Mouse (Mus musculus): ENCODE measurements around the gene Usp10. TPM values are rescaled to one million over a fixed set of nuclear protein-coding genes. Genes with fewer than 3 reads are reported as not detected.

Usp10 gene
- total RNA-seq, 4 experiments from 2014 or later: 88.6 to 130 (median 113) TPM

DNA sequence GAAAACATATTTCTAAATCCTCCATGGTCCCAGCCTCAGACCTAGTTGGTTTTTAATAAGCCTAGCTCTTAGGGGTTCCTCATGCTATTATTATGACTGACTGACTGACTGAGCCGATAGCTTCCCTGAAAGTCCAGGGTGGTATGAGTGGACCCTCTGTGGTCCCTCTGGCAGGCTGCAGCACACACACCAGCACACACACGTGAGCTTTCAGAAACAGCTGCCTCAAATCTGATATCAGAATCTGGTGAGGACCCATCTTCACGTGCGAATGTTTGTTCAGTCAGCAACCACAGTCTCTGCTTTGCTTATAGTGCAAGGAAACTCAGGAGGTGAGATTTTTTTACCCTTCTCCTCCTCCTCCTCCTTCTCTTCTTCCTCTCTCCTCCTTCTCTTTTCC lies 54.7 kb downstream of the Usp10 start:
- no peak for DNase-seq

DNA sequence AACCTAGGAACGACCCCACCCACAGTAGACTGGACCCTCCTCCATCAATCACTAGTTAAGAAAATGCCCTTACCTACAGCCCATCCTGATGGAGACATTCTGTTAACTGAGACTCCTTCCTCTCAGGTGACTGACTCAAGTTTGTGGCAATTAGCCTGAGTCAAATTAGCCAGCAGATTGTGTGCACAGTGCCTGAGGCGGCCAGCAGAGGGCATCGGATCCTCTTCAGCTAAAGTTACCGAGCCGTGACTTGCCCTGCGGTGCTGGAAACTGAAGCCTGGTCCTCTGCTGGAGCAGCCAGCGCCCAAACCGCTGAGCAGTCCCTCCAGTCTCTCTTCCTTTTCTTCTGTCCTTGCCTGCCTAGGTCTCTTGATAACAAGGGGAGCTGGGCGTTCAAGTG lies 57.3 kb downstream of the Usp10 start:
- DNase-seq: no peak

- DNase-seq: no peak
These were observed 60.0 kb downstream of the Usp10 start for GRCm38 (mm10) chr8:119970169-119970568.

DNA sequence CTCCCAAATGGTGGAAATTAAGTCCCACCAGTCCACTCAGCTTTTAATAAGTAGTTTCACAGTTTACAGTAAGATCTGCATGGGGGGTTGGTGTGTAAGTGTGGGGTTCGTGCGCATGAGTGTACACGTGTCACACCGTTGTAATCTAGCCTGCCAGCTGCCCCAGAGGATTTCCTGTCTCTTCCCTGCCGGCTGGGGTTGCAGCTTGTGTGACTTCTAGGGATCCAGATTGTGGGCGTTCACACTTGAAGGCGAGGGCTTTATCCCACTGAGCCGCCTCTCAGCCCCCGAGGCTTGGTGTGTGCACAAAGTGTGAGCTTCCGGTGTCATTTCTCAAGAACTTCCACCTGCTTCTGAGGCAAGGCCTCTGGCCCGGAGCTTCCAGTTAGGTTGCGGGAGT lies 62.4 kb downstream of the Usp10 start:
- no peak for DNase-seq

GRCm38 (mm10) chr8:119978770-119979381 lies 68.7 kb downstream of the Usp10 start:
- DNase-seq: no peak

- no peak for DNase-seq
These were observed 71.1 kb downstream of the Usp10 start for GRCm38 (mm10) chr8:119981253-119981652.

DNA sequence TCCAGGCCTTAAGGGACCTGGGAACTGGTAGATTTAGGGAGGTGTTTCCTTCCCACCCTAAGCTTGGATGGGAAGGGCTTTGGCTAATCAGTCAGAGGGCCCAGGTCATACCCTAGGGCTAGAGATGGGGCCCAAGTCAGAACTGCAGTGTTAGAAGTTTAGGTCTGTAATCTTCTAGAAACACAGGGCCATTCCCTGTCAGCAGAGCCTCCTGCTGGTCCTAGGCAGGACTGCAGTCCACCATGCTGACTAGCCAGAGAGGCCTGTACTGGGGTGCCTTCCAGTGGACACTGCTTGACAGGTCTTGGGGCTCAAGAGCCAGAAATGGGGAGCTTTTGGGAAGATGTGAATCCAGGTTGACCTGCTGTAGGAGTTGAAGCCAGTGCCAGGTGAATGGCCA lies 73.9 kb downstream of the Usp10 start:
- no peak for DNase-seq

DNA sequence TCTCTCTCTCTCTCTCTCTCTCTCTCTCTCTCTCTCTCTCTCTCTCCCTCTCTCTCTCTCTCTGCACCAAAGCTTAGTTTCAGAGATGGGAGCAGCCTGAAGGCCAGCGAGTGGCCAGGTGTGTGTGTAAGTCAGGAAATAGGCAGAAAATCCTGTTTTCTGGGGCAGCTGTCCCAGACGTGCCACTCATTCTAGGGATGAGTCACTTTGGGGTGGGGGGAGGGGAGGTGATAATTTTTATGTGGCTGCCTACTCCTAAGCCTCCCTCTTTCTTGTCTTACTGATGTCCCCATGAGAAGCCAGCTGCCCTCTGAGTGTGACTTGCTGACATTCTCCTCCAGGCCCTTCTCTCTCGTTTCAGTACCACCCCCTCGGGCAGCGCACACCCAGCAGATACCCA lies 76.0 kb downstream of the Usp10 start:
- DNase-seq: no peak

GRCm38 (mm10) chr8:119988087-119988486 lies 77.9 kb downstream of the Usp10 start:
- peak; percentile 48 for DNase-seq

- no peak for DNase-seq
These were observed 82.1 kb downstream of the Usp10 start, which contains the start of gene Crispld2 for GRCm38 (mm10) chr8:119992249-119992648. Gene Crispld2, plus strand, starts transcription at chr8:119992438.

DNA sequence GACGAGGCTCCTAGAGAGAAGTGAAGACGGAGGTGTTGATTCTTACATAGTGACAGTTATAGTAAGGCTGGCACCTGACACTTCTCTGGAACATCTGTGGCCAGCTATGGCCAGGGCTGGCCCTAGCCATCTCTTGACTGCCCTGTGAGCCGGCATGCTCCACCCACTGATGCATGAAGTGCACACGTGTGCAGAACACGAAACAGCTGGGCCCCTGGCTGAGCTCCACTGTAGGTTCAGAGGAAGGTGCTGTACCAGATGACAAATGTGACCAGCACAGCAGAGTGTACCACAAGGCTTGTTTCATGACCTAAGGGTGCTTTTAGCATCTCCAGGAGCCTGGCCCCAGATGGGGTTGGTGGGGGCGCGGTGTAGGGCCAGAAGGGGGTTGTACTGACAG lies 84.0 kb downstream of the Usp10 start:
- DNase-seq: no peak

- DNase-seq: peak; percentile 60
These were observed 84.4 kb downstream of the Usp10 start for GRCm38 (mm10) chr8:119994556-119994955.

DNA sequence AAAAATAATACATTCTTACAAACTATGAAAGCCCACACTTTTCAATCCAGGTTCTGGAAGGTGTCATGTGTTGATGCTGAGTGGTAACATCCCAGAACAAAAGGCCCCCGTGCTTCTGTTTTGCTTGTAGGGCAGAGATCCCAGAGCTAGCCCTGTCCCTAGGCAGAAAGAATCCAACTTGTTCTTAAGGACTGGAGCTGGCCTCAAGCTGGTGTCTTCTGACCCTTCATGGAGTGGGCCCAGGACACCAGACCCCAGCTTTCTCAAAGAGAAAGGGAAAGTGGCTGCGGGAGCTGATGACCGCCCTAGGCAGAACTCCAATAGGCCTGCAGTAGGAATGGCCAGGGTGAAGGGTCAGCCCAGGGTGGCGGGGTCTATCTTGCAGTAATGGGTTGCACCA lies 87.1 kb downstream of the Usp10 start:
- no peak for DNase-seq

DNA sequence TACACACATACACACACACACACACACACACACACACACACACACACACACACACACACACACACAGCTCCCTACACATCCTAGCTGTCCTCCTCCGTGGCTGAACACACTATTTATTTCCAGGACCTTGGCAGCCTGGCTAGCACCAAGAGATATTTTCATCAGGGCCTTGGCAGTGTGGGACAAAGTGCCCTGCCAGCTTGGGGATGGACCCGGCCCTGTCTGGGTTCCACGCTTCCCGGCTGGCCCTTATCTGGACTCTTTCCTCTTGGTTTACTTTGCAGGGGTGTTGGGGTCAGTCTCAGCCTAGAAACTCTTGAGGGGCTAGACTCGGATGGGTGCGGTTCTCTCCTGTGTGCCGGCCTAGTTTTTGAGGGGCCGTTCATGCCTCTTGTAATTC lies 90.3 kb downstream of the Usp10 start:
- peak; percentile 63 for DNase-seq

DNA sequence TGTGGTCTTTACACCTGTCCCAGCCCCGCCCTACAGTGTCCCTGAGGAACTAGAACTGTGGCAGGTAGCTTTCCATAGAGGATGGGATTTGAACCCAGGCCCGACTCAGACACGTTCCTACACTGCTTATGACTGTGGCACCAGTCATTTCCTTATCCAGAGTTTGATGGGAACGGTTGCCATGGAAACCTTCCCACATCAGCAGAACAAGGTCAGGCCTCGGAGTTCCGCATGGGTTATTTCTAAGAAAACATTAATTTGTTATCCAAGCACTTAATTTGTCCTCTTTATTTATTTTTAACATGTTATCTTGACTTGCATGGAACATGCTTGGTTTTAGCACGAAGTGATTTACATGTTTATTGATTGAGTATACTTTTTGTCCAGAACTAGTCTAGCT lies 91.6 kb downstream of the Usp10 start:
- DNase-seq: peak; percentile 66

DNA sequence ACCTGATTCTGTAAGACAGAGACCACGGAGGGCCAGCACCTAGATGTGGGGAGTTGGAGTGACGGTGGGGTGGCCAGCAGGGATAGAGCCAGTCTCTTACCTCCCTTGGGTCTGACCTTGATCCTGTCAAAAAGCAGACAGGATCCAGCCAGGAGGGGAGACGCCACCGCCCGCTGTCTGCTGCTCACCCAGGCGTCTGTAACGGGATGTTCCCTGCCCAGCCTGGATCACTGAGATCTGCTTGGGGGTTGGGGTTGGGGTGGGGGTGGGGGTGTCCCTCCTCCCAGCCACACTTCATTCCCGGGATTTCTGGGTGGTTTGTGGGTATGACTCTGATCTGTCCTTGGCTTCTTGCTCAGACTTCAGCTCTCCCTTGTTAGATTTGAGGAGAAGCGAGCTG lies 92.2 kb downstream of the Usp10 start:
- DNase-seq: peak; percentile 40

GRCm38 (mm10) chr8:120004154-120004702 lies 94.1 kb downstream of the Usp10 start:
- DNase-seq: peak; percentile 87

GRCm38 (mm10) chr8:120004705-120005381 lies 94.7 kb downstream of the Usp10 start:
- DNase-seq: no peak

DNA sequence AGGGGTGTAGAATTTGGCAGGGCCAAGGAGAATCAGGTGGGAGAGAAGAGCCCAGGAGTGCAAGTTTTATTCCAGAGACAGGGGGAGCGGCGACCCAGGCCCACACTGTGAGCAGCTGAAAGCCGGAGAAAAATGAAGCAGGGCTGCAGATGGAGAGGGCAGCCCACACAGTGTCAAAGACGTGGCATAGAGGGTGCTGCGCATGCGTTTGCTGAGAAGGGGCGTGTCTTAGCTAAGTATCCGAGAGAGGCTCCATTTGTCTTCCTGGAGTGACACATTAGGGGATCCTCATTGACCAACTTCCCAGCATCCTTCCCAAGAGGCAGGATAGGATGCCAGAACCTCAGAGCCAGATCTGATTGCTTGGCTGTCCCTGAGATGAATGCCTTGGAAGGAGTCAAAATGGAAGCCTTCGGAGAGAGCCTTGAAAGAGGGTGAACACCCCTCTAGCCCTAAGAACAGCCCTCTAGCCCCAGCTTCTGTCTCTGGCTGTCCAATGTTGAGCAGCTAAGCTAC lies 96.5 kb downstream of the Usp10 start:
- DNase-seq: no peak

Measured in adrenal gland, adult 8-10 months (tissue).